Mouse (Mus musculus) myocyte (in vitro differentiated cells): Measurements from ENCODE around the gene Rab22a. TPM values are rescaled to one million over a fixed set of nuclear protein-coding genes. Genes with fewer than 3 reads are reported as not detected.

Experiments
- H3K27me3 ChIP-seq: one replicate; pipeline ENCODE4 v1.6.1; 2011; ENCODE audit not compliant: control insufficient read depth, insufficient read depth, insufficient read length
- H3K36me3 ChIP-seq: one replicate; pipeline ENCODE4 v1.6.1; 2011; ENCODE audit not compliant: control insufficient read depth, insufficient read depth
- H3K4me2 ChIP-seq: one replicate; pipeline ENCODE4 v1.6.1; 2011; ENCODE audit warnings: low read depth, control low read depth
- H3K4me3 ChIP-seq: one replicate; pipeline ENCODE4 v1.5.1; 2011; ENCODE audit warnings: mild to moderate bottlenecking, control low read depth, moderate library complexity
- H3K79me2 ChIP-seq: one replicate; pipeline ENCODE4 v1.6.1; 2011; ENCODE audit not compliant: control insufficient read depth, insufficient read depth
- H3ac ChIP-seq: one replicate; pipeline ENCODE4 v1.6.1; 2011; ENCODE audit not compliant: control insufficient read depth, insufficient read length
- CEBPB ChIP-seq: IDR thresholded peaks from 2 replicates; pipeline ENCODE4 v1.6.1; 2011; ENCODE audit warnings: mild to moderate bottlenecking, moderate library complexity; ENCODE audit not compliant: poor library complexity, insufficient read depth, severe bottlenecking
- E2F4 ChIP-seq: IDR thresholded peaks from one replicate; pipeline ENCODE4 v1.6.1; 2011; ENCODE audit warnings: mild to moderate bottlenecking, control low read depth, moderate library complexity; ENCODE audit not compliant: insufficient read depth
- MAX ChIP-seq: IDR thresholded peaks from one replicate; pipeline ENCODE4 v1.6.1; 2011; ENCODE audit warnings: low read depth, mild to moderate bottlenecking, control low read depth
- MYOD1 ChIP-seq, 3 experiments: IDR thresholded peaks; one replicate each; pipeline ENCODE4 v1.6.1; 2011; ENCODE audit warnings: control low read depth in 2 of 3, low read depth in 2 of 3, mild to moderate bottlenecking in 2 of 3, moderate library complexity in 1 of 3; ENCODE audit not compliant: insufficient read length in 2 of 3, control insufficient read depth in 1 of 3
- MYOG ChIP-seq, 3 experiments: IDR thresholded peaks; one replicate each; pipeline ENCODE4 v1.6.1; 2011; ENCODE audit warnings: control low read depth in 2 of 3, low read depth in 2 of 3, mild to moderate bottlenecking in 2 of 3; ENCODE audit not compliant: insufficient read length in 2 of 3, control insufficient read depth in 1 of 3, insufficient read depth in 1 of 3
- POLR2A ChIP-seq: IDR thresholded peaks from one replicate; pipeline ENCODE4 v1.6.1; 2011; ENCODE audit warnings: low read depth, mild to moderate bottlenecking, control low read depth, moderate library complexity; ENCODE audit not compliant: insufficient read length
- POLR2AphosphoS2 ChIP-seq: IDR thresholded peaks from one replicate; pipeline ENCODE4 v1.6.1; 2011; ENCODE audit warnings: low read depth, control low read depth; ENCODE audit not compliant: insufficient read length
- REST ChIP-seq: IDR thresholded peaks from one replicate; pipeline ENCODE4 v1.6.1; 2011; ENCODE audit warnings: mild to moderate bottlenecking, control low read depth, moderate library complexity; ENCODE audit not compliant: insufficient read depth, insufficient read length
- SRF ChIP-seq: IDR thresholded peaks from one replicate; pipeline ENCODE4 v1.6.1; 2011; ENCODE audit warnings: low read depth; ENCODE audit not compliant: control insufficient read depth, insufficient read length
- TCF12 ChIP-seq: IDR thresholded peaks from one replicate; pipeline ENCODE4 v1.6.1; 2011; ENCODE audit warnings: mild to moderate bottlenecking, control low read depth; ENCODE audit not compliant: poor library complexity, insufficient read depth, severe bottlenecking
- TCF3 ChIP-seq: IDR thresholded peaks from one replicate; pipeline ENCODE4 v1.6.1; 2011; ENCODE audit warnings: low read depth, control low read depth; ENCODE audit not compliant: insufficient read length
- USF1 ChIP-seq: IDR thresholded peaks from one replicate; pipeline ENCODE4 v1.6.1; 2011; ENCODE audit warnings: low read depth, mild to moderate bottlenecking, control low read depth, moderate library complexity
- polyA plus RNA-seq: library from polyadenylated mRNA; unstranded; fragments of >200 nt; fragmentation: generic; extraction: Trizol; gene quantifications from one replicate; pipeline ENCODE4 v1.2.1, GENCODE M21; 2012; ENCODE audit warnings: missing spikeins

Gene Rab22a
- polyA plus RNA-seq, 1 experiment: 28.2 TPM

GRCm38 (mm10) chr2:173642262-173642999, 17.1 kb upstream of the Rab22a start:
- Histone ChIP-seq H3K4me2 (no peak overlapping the region), H3K4me3 (no peak overlapping the region), H3ac (no peak overlapping the region), H3K36me3 (no peaks in the 10 kb centered on the region), H3K79me2 (no peaks in the 10 kb centered on the region), H3K27me3 (no peaks in the 10 kb centered on the region)
- TF ChIP-seq MAX (no peak), TCF3 (no peak), TCF12 (no peak), MYOG (IDR thresholded peaks at IDR 0.05; ENCODE audit: control insufficient read depth in 1 of 3, insufficient read depth in 1 of 3, insufficient read length in 2 of 3, low read depth in 2 of 3) (no peak), USF1 (no peak), E2F4 (no peak), POLR2AphosphoS2 (no peak), REST (no peak), SRF (no peak), POLR2A (no peak), CEBPB (no peak), MYOD1 (IDR thresholded peaks at IDR 0.05; ENCODE audit: control insufficient read depth in 1 of 3, insufficient read length in 2 of 3, low read depth in 2 of 3) (no peak)

- no peak overlapping the region for H3K4me2 ChIP-seq
- no peaks in the 10 kb centered on the region for H3K27me3 ChIP-seq
- no peak overlapping the region for H3K4me3 ChIP-seq
- H3K79me2 ChIP-seq: no peaks in the 10 kb centered on the region
- TF ChIP-seq TCF12 (no peak), SRF (no peak), E2F4 (no peak), TCF3 (no peak), USF1 (no peak), MYOG (IDR thresholded peaks at IDR 0.05; ENCODE audit: control insufficient read depth in 1 of 3, insufficient read depth in 1 of 3, insufficient read length in 2 of 3, low read depth in 2 of 3) (no peak), MAX (no peak), POLR2AphosphoS2 (no peak), CEBPB (no peak)
- H3ac ChIP-seq: no peak overlapping the region
- H3K36me3 ChIP-seq: no peaks in the 10 kb centered on the region
Measured at GRCm38 (mm10) chr2:173647197-173647911, 12.2 kb upstream of the Rab22a start.

- TF ChIP-seq E2F4 (no peak), MAX (no peak), CEBPB (no peak), MYOD1 (IDR thresholded peaks at IDR 0.05; ENCODE audit: control insufficient read depth in 1 of 3, insufficient read length in 2 of 3, low read depth in 2 of 3) (no peak), POLR2A (no peak), TCF12 (no peak), REST (no peak)
- Histone ChIP-seq H3K27me3 (no peaks in the 10 kb centered on the region), H3K36me3 (no peaks in the 10 kb centered on the region), H3ac (no peak overlapping the region), H3K4me3 (no peak overlapping the region), H3K79me2 (no peaks in the 10 kb centered on the region), H3K4me2 (no peak overlapping the region)
Measured at GRCm38 (mm10) chr2:173649762-173650161, 9.8 kb upstream of the Rab22a start.

GRCm38 (mm10) chr2:173653526-173653925, 6.0 kb upstream of the Rab22a start:
- no peaks in the 10 kb centered on the region for H3K27me3 ChIP-seq
- no peak overlapping the region for H3K4me3 ChIP-seq
- H3K4me2 ChIP-seq: no peak overlapping the region
- H3ac ChIP-seq: no peak overlapping the region
- no peaks in the 10 kb centered on the region for H3K36me3 ChIP-seq
- no peaks in the 10 kb centered on the region for H3K79me2 ChIP-seq
- TF ChIP-seq CEBPB (no peak), E2F4 (no peak), SRF (no peak), TCF3 (no peak), POLR2AphosphoS2 (no peak), MAX (no peak), REST (no peak), POLR2A (no peak), MYOD1 (IDR thresholded peaks at IDR 0.05; ENCODE audit: control insufficient read depth in 1 of 3, insufficient read length in 2 of 3, low read depth in 2 of 3) (no peak), TCF12 (no peak), USF1 (no peak), MYOG (IDR thresholded peaks at IDR 0.05; ENCODE audit: control insufficient read depth in 1 of 3, insufficient read depth in 1 of 3, insufficient read length in 2 of 3, low read depth in 2 of 3) (no peak)

GRCm38 (mm10) chr2:173657736-173658135, 1.8 kb upstream of the Rab22a start:
- H3K27me3 ChIP-seq: no peaks in the 10 kb centered on the region
- no peak overlapping the region for H3K4me3 ChIP-seq
- peaks cover 13% of the 10 kb centered on the region for H3K36me3 ChIP-seq
- H3K79me2 ChIP-seq: peaks cover 27% of the 10 kb centered on the region
- TF ChIP-seq POLR2AphosphoS2: no peak
- TF ChIP-seq SRF: no peak
- TF ChIP-seq E2F4: no peak
- TF ChIP-seq TCF3: no peak
- TF ChIP-seq TCF12: no peak
- no peak for TF ChIP-seq MYOD1 (IDR thresholded peaks at IDR 0.05; ENCODE audit: control insufficient read depth in 1 of 3, insufficient read length in 2 of 3, low read depth in 2 of 3)
- TF ChIP-seq MAX: no peak
- no peak for TF ChIP-seq REST
- no peak for TF ChIP-seq POLR2A
- no peak for TF ChIP-seq MYOG (IDR thresholded peaks at IDR 0.05; ENCODE audit: control insufficient read depth in 1 of 3, insufficient read depth in 1 of 3, insufficient read length in 2 of 3, low read depth in 2 of 3)
- no peak for TF ChIP-seq CEBPB
- no peak for TF ChIP-seq USF1
- H3K4me2 ChIP-seq: no peak overlapping the region
- H3ac ChIP-seq: no peak overlapping the region
